Mouse (Mus musculus) right cerebral cortex, postnatal 4 days (tissue): ENCODE measurements around the gene Vegfb.

Experiments
- DNase-seq: peaks from one replicate; pipeline ENCODE4 v3.0.0-alpha.2; 2022

Gene Vegfb

DNA sequence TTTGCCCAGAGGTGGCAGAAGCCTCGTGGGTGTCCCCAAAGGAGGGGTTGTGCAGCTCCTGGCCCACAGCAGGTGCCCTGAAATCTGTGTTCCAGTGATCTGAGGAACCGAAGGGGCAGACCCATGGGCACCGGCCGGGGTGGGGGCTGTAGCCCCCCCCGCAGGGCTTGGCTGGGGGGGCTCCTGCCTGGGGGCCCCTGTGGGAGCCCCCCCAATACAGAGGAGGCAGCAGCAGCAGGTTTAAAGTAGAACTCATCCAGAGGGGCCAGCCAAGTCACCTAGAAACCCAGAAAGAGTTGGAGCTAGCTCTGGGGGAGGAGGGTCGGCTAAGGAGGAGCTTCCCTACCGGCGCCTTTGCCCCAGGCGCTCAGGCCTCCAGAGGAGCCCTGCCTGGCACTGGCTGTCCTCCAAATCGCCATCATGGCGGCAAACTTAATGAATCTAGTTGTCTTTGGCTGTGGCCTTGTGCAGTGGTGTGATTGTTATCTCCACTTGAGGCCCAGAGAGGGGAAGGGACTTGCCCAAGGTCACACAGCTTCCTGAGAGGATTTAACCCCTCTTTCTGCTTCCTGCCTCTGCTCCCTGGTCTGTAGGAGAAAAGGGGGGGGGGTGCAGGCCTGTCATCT is 16.9 kb downstream of the Vegfb start:
- DNase-seq: no peak

- peak; percentile 59 for DNase-seq
Observed at GRCm38 (mm10) chr19:6969665-6970381, 17.6 kb downstream of the Vegfb start.

DNA sequence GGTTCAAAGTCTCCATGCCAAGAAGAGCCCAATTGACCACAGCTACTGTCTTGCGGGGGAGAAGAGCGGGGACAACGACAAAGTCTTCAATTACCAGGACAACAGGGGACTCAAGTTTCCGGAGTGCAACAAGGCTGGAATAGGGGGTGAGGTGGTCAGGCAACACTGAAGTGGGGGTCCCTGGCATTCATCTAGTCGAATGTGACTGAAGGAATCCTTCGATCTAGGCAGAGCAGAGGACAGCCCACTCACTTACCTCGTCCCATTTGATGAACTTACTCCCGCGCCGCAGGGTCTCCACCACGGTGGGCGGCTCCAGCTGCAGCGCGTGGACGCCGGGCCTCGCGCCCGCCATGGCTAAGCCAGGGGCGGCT is 18.2 kb downstream of the Vegfb start:
- no peak for DNase-seq

DNA sequence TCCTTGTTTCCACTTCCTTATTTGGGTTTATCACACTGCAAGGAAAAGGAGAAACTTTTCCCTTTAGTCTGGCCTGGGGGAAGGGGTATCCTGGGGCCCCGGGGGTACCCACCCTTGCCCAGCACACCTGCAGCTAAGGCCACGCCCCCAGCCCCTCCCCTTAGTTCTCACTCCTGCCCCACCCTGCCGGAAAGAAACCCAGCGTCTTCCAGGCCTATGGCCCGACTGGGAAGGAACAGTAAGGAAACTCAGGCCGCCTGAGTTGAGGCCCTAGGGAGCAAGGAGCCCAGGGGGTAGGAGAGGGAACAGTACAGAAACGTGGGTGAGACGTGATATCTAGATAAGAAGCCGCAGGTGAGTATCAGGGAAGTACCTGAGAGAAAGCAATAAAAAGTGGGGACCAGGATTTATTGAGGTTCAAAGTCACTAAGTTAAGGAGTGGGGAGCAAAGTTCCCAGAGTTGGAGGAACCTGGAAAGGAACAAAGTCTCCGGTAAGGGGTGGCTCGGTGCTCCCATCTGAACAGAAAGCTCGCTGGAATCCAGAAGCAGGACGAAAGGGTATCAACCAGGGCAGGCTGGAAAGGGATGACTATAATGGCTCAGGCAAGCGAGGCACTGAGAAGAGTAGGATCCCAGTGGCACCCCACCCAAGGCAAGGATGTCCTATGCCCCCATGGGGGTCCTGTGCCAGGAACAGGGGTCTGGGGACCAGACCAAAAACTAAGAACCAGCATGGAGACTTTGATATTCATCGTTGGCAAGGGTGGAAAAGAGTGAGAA is 18.8 kb downstream of the Vegfb start:
- no peak for DNase-seq

- DNase-seq: no peak
Observed at GRCm38 (mm10) chr19:6956461-6956860, 31.0 kb downstream of the Vegfb start.

DNA sequence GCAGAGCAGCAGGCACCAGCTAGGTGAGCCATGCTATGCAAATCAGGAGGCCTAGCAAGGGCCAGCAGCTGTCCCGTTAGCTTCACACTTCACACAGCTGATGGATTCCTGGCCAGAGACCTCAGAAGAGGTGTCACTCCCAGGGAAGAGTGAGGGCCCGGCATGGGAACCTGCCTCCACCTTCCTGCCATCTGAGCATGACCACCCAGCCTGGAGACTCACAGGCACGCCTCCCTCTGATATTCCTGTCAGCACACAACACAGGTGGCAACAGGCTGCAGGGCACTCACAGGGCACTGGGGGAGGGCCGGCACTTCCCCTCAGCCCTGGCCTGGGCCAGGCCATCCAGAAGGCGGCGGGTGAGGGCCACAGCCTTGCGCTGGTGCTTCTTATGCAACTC is 32.0 kb downstream of the Vegfb start:
- no peak for DNase-seq

DNA sequence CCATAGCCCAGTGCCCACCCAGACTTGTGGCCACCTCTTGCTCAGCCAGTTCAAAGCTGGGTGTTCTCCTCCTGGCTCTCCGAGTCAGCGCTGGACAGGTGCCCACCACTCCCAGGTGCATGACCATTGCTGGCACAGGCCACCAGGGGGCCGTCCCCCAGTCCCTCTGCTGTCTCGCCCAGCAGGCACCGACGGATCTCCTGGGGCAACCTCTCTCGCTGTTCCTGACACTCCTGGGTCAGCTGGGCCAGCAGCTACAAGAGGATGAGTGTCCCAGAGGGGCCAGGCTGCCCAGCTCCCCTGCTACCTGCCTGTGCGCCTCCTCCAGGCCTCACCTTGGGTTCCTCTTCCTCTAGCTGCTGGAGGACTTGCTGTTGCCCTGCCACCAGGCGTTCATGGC is 33.4 kb downstream of the Vegfb start:
- DNase-seq: no peak

GRCm38 (mm10) chr19:6952712-6953037 is 34.8 kb downstream of the Vegfb start:
- DNase-seq: no peak

- DNase-seq: peak; percentile 67
Observed at GRCm38 (mm10) chr19:6951994-6952711, 35.3 kb downstream of the Vegfb start.

- DNase-seq: peak; percentile 82
Observed at GRCm38 (mm10) chr19:6951381-6951968, 36.0 kb downstream of the Vegfb start.

- peak; percentile 52 for DNase-seq
Observed at GRCm38 (mm10) chr19:6950613-6951153, 36.8 kb downstream of the Vegfb start.

DNA sequence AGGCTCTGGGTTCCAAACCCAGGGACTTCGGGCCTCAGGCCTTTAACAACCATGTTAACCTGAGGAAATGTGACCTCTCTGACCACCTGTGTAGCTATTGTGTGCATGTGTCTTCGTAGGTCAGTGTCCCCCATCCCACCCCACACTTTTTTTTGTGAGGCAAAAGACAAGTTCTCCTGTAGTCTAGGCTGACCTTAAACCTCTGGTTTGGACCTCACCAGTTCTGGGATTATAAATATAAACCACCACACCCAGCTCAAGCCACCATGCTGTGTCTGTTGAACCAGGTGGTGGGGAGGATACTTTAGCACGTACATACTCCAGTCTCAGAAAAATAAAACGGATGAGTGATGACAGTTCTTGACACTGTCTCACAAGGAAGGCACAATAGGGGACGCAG is 37.5 kb downstream of the Vegfb start:
- DNase-seq: no peak

DNA sequence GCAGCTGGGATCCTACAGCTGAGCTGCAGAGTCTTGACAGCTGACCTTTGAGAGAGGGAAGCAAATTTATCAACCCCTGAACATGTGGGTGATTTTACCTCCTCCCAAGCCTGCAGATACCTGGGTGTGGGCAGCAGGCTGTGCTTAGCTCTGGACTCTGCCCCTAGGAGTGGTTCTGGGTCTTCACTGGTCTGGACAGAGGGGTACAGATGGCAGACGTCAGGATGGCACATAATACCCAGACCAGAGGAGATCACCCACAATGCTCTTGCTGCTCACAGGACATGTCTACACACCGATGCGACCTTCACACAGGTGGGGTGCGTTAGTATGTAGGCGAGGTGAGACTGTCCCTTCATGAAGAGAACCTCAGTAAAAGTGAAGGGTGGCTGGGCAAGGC is 37.9 kb downstream of the Vegfb start:
- DNase-seq: no peak

GRCm38 (mm10) chr19:6948186-6948585 is 39.3 kb downstream of the Vegfb start:
- no peak for DNase-seq

GRCm38 (mm10) chr19:6947742-6948141 is 39.7 kb downstream of the Vegfb start:
- DNase-seq: no peak

DNA sequence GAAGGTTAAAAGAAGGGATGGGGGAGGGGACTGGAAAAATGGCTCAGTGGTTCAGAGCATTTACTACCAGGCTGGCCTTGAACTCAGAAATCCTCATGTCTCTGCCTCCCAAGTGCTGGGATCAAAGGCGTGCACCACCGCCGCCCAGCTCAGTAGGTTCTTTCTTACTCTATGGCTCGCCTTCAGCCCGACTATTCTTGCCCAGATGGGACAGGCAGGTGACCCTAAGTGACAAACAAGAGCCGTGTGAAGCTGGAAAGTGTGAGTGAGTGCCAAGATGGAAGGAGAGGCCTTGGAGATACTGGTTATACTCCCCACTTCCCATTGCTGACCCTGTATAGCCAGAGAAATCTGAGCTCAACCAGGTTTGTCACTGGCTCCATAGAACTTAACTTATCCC is 43.7 kb downstream of the Vegfb start:
- DNase-seq: no peak

DNA sequence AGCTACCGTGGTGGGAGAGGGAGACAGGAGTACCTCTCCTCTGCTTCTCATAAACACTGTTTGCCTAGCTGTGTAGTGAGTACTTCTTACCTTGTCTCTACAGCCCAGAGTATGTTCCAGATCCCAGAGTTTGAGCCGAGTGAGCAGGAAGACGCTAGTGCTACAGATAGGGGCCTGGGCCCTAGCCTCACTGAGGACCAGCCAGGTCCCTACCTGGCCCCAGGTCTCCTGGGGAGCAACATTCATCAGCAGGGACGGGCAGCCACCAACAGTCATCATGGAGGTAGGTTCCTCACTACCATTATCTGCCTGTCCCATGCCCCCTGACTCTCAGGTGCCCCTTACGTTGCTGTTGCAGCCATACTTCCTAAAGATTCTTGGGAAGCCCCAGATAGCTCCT is 44.7 kb downstream of the Vegfb start:
- no peak for DNase-seq

DNA sequence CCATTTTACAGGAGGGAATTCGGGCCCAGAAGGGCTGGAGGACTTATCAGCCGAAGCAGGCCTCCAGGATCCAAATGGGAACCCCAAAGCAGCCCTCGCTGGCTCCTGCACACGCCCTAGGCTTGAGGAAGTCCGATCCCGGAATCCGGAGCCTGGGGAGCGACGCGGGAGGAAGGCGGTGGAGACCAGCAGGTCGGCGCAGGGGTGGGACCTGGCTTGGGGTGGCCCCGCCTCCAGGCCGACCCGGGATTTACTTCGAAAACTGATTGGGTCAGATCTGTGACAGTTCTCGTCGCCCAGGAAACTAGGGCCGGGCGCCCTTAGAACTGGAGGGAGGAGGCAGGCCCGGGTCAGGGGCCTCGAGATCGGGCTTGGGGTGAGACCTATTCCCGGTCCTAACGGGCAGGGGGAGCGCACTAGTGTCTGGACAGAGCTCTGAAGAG is 45.2 kb downstream of the Vegfb start, which contains the start of gene Gpr137:
Gene Gpr137 (minus strand): TSS at position 232 of the 443 bp plus-strand sequence.
- peak; percentile 80 for DNase-seq

DNA sequence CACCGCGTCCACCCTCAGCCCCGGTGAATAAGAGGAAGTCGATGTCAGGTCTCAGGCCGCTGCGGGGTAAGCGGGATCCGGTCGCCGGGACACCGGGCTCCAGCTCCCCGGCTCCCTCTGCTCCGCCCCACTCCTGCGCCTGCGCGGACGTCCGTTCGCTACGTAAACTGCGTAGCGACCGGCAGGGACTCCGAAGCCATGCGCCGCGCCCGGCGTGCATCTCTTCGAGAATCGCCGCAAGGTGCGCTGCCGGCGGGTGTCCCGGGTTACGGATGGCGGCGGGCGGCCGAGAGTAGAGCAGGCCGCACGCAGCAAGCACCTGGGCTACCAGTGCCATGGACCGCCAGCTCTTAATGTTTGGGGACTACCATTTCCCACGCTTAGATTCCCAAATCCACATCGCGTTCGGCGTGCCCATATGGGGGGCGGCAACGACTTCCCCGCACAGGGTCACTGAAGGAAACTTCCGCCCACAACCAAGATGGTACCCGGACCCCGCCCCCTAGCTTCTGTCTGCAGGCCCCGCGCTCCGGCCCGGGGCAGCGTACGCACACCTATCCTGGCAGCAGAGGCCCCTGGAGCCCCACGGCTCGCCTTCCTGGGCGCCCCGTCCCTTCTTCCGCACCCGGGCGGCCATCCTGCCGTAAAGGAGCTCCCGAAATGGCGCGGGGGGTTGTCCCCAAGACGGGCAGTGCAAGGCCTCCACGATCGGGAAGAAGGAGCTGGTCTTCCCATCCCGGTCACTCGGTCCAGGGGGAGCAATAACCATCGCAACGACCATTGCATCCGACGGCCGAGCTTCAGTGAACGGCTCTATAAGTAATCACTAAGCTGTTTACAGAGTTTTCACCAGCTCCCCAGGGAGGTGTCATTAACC is 45.8 kb downstream of the Vegfb start, which contains the start of gene Bad:
Gene Bad (plus strand): TSS at position 490 of the 877 bp plus-strand sequence.
- peak; percentile 98 for DNase-seq

- DNase-seq: no peak
Observed at GRCm38 (mm10) chr19:6940396-6941351, 46.8 kb downstream of the Vegfb start.
